Comparison of ENCODE assay signal across 16 mouse cellular contexts in the genomic region with DNA sequence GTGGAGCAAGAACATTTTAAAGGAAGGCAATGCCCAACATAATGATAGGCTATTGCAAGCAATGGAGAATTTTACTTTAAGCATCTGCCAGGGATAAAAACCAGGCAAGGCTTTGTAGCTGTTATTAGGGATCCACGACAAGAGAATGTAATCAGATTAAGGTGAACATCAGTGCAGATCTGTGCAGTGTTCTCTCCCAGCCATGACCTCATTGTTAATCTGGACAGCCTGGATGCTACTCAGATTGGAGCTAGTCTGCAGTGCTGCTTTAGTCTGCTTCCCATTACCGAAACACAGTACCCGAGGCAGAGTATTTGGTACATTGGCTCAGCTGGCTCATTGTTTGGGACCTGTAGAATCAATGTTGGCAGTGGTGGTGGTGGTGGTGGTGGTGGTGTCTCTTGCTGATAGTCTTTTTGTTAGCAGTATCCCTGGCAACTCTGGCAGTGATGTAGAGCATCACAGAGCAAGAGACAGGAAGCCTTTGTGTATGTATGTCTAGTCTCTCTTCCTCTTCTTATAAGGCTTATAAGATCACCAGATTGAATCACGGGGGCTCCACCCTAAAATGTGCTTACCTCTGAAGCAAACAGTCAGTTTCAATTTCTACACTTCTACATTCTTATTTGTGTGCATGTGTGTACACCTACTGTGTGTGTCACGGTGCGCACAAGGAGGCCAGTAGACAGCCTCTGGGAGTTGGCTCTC. TPM values are rescaled to one million over a fixed set of nuclear protein-coding genes. Genes with fewer than 3 reads are reported as not detected.
DNase-seq lines count a peak whose midpoint lies in the region; ATAC-seq and TF ChIP-seq lines count a peak whose summit lies in the region.
"Had no signal": no experiment of that assay in that cellular context is flagged by ENCODE, and none has a peak within 500 bp of the region (broad histone marks: within the 10 kb centered on the region; RNA-seq: fewer than 3 reads in every experiment).

No protein-coding gene starts in this region.

- TF ChIP-seq CTCF in bone marrow, adult 2 months (IDR thresholded peaks at IDR 0.05; ENCODE audit: control insufficient read depth, insufficient read depth, low read length): no peak

- no peaks in the 10 kb centered on the region for H3K9me3 ChIP-seq in heart, embryonic 11.5 days (replicated peaks; ENCODE audit: control insufficient read depth, low read length)
- 0 out of 2 replicates have a peak, but pooled peaks cover 3% of the 10 kb centered on the region for H3K9me3 ChIP-seq in hindbrain, embryonic 13.5 days
- H3K9me3 ChIP-seq: embryonic facial prominence, embryonic 13.5 days; forebrain, embryonic 12.5 days; heart, embryonic 13.5 days had no signal

- H3K9ac ChIP-seq in heart, embryonic 11.5 days (ENCODE audit: low read depth, low read length): no peak overlapping the region
- no peak overlapping the region for H3K9ac ChIP-seq in hindbrain, embryonic 13.5 days
- H3K9ac ChIP-seq: embryonic facial prominence, embryonic 13.5 days; forebrain, embryonic 12.5 days; heart, embryonic 13.5 days; midbrain, embryonic 13.5 days had no signal

- no peaks in the 10 kb centered on the region for H3K36me3 ChIP-seq in heart, embryonic 11.5 days (ENCODE audit: control insufficient read depth, insufficient read depth, low read length)
- H3K36me3 ChIP-seq in hindbrain, embryonic 13.5 days: no peaks in the 10 kb centered on the region
- H3K36me3 ChIP-seq: embryonic facial prominence, embryonic 13.5 days; forebrain, embryonic 12.5 days; heart, embryonic 13.5 days; midbrain, embryonic 13.5 days had no signal

- WGBS in heart, embryonic 11.5 days (ENCODE audit: insufficient replicate concordance): 82% methylated on average over 6 of the region's 6 CpGs
- WGBS in bone marrow, adult 2 months: 75% methylated on average over 6 of the region's 6 CpGs
- WGBS in hindbrain, embryonic 13.5 days: 89% methylated on average over 6 of the region's 6 CpGs

- intact Hi-C loops in left cerebral cortex, postnatal 25 days (cut with DNase I): loop anchor here (5.0 kb wide), 2 partner anchors 77 to 92 kb away; no protein-coding TSS in a partner anchor

- peak; percentile 83 for DNase-seq in heart, adult 11 months
- DNase-seq in A20 (ENCODE audit: low read depth, low spot score): peak; percentile 87
- no peak for DNase-seq in left cerebral cortex, postnatal 25 days (ENCODE audit: low spot score in 2 of 2)
- DNase-seq in testis, postnatal 14 days (ENCODE audit: low spot score): no peak
- DNase-seq: adrenal gland, adult 8-10 months; cerebellum, postnatal 14 days; gastrocnemius, postnatal 14 days; kidney, adult 2 months had no signal

- no peak overlapping the region for H3K4me3 ChIP-seq in heart, embryonic 11.5 days (ENCODE audit: low read depth, low read length)
- H3K4me3 ChIP-seq in bone marrow, adult 2 months (replicated peaks; ENCODE audit: control insufficient read depth, low read depth, low read length): no peak overlapping the region
- H3K4me3 ChIP-seq in hindbrain, embryonic 13.5 days: no peak overlapping the region
- H3K4me3 ChIP-seq: embryonic facial prominence, embryonic 13.5 days; forebrain, embryonic 12.5 days; heart, embryonic 13.5 days; midbrain, embryonic 13.5 days had no signal

- no peaks in the 10 kb centered on the region for H3K4me1 ChIP-seq in heart, embryonic 11.5 days (ENCODE audit: control insufficient read depth, insufficient read depth, low read length)
- no peaks in the 10 kb centered on the region for H3K4me1 ChIP-seq in bone marrow, adult 2 months (ENCODE audit: control insufficient read depth, insufficient read depth, low read length)
- H3K4me1 ChIP-seq in hindbrain, embryonic 13.5 days (replicated peaks): 0 out of 2 replicates have a peak, but pooled peaks cover 4% of the 10 kb centered on the region

- H3K27me3 ChIP-seq in heart, embryonic 11.5 days (ENCODE audit: control insufficient read depth, insufficient read depth, low read length): no peaks in the 10 kb centered on the region
- no peaks in the 10 kb centered on the region for H3K27me3 ChIP-seq in hindbrain, embryonic 13.5 days
- H3K27me3 ChIP-seq: embryonic facial prominence, embryonic 13.5 days; forebrain, embryonic 12.5 days; heart, embryonic 13.5 days; midbrain, embryonic 13.5 days had no signal

- H3K27ac ChIP-seq in heart, embryonic 11.5 days (ENCODE audit: low read depth, low read length): no peak overlapping the region
- peak overlapping the region; percentile 78 for H3K27ac ChIP-seq in bone marrow, adult 2 months (ENCODE audit: control insufficient read depth, insufficient read depth, low read depth, low read length, poor library complexity)
- H3K27ac ChIP-seq in hindbrain, embryonic 13.5 days: no peak overlapping the region
- H3K27ac ChIP-seq: embryonic facial prominence, embryonic 13.5 days; forebrain, embryonic 12.5 days; heart, embryonic 13.5 days; midbrain, embryonic 13.5 days had no signal

- no peak for TF ChIP-seq POLR2A in bone marrow, adult 2 months (IDR thresholded peaks at IDR 0.05; ENCODE audit: borderline replicate concordance, control insufficient read depth, low read depth, low read length)

- no peak overlapping the region for H3K4me2 ChIP-seq in heart, embryonic 11.5 days
- no peak overlapping the region for H3K4me2 ChIP-seq in hindbrain, embryonic 13.5 days
- H3K4me2 ChIP-seq: embryonic facial prominence, embryonic 13.5 days; forebrain, embryonic 12.5 days; heart, embryonic 13.5 days; midbrain, embryonic 13.5 days had no signal

- no peak for ATAC-seq in heart, embryonic 11.5 days (replicated peaks; ENCODE audit: insufficient number of reproducible peaks, low FRiP score, low TSS enrichment)
- ATAC-seq in megakaryocyte, adult 5-6 weeks (ENCODE audit: poor library complexity, severe bottlenecking): peak; percentile 38
- no peak for ATAC-seq in hindbrain, embryonic 13.5 days (ENCODE audit: low FRiP score)
- ATAC-seq: midbrain, embryonic 13.5 days had no signal

RNA-seq across cellular contexts. Expression of gene Glcci1, which starts 4.7 kb away (rescaled TPM):
- 6.7 and 7.4 TPM in 2 replicates for polyA plus RNA-seq in heart, embryonic 11.5 days (2014; fragmentation: Nextera tagmentation; extraction: Ambion mirVana)
- polyA plus RNA-seq in bone marrow, adult 2 months (2011; ENCODE audit: insufficient read depth, insufficient read length, low replicate concordance, missing spikeins): 1.4 and 14.7 TPM in 2 replicates
- 10.2 and 14.2 TPM in 2 replicates for total RNA-seq in megakaryocyte, adult 5-6 weeks (2015)
- total RNA-seq in megakaryocyte, adult 5-6 weeks (2017): 3.1 and 4.1 TPM in 2 replicates
- 100 to 1,000 TPM; 122 to 123 TPM for total RNA-seq in left cerebral cortex, postnatal 25 days (2021)
- 9.0 and 9.7 TPM in 2 replicates for polyA plus RNA-seq in hindbrain, embryonic 13.5 days (2015; fragmentation: Nextera tagmentation; extraction: Ambion mirVana)

Comparison
In these comparisons a context has a peak if more than half of its experiments do, and no peak if none do; other contexts are left out.
1. DNase-seq: peak in heart, adult 11 months (single experiment) and A20 (single experiment); none in left cerebral cortex, postnatal 25 days (0 of 2) and testis, postnatal 14 days (single experiment).